Mouse (Mus musculus): Measurements from ENCODE around the gene Bcas1. TPM values are rescaled to one million over a fixed set of nuclear protein-coding genes. Genes with fewer than 3 reads are reported as not detected.
"Not testable (repeated sequence)": the region's sequence is repeated elsewhere in the genome, so short reads cannot be mapped to it uniquely, and the experiment has no call there.

The Bcas1 gene
- polyA plus RNA-seq, 1 experiment from 2014 or later, result 13.0 TPM

DNA sequence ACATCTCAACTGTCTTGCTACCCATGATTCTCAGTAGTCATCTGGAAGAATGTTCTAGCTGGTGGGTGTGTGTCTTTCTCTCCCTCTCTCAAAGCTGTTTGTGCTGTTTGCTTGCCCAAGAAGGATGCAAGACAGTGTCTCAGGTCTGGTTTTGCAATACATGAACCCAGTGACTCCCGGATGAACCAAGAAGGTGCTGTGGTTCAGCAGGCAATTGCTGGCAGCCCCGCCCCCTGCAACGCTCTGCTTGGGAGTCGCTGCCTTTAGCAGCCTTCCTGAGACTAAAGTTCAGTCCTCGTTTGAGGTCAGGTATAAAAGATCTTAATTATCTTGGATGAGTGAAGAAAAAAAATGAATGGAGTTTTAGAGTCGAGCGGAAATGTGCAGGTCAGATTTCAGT is 34.0 kb upstream of the Bcas1 start:
- Histone ChIP-seq H3K9me3 (ENCODE audit: control insufficient read depth, low read length) (no peaks in the 10 kb centered on the region), H3K4me3 (replicated peaks; ENCODE audit: low read depth, low read length) (no peak overlapping the region), H3K27ac (replicated peaks; ENCODE audit: low read depth, low read length) (no peak overlapping the region), H3K36me3 (ENCODE audit: control insufficient read depth, insufficient read depth, low read length) (no peaks in the 10 kb centered on the region), H3K4me1 (ENCODE audit: control insufficient read depth, insufficient read depth, low read length) (no peaks in the 10 kb centered on the region), H3K27me3 (ENCODE audit: control insufficient read depth, insufficient read depth, low read length) (no peaks in the 10 kb centered on the region), H3K4me2 (ENCODE audit: low read length) (no peak overlapping the region), H3K9ac (replicated peaks; ENCODE audit: low read length) (no peak overlapping the region)
- no peak for DNase-seq
- WGBS, result 77% methylated on average over 7 of the region's 7 CpGs
- ATAC-seq (ENCODE audit: low FRiP score, low TSS enrichment), result no peak

DNA sequence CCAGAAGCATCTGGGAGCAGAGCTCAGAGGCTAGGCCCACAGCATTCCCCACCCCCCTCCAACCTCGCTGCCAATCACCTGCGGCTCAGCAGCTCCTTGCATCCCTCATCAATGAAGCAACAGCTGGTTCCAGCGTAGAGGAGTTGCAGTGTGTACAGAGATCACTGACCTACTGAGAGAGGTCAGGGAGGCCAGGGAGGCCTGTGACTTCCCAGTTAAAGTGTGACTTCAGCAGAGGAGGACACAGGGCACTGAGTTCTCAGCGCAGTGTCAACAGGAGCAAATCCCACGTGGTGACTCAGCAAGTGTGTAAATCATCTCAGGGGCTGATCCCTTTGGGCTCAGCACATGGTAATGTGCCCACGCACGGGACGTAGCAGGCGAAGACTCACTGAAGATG is 32.2 kb upstream of the Bcas1 start:
- DNase-seq (no peak), ATAC-seq (ENCODE audit: low FRiP score, low TSS enrichment) (no peak)
- H3K4me2 ChIP-seq (ENCODE audit: low read length), result no peak overlapping the region
- no peaks in the 10 kb centered on the region for H3K9me3 ChIP-seq (ENCODE audit: control insufficient read depth, low read length)
- no peak overlapping the region for H3K4me3 ChIP-seq (replicated peaks; ENCODE audit: low read depth, low read length)
- no peak overlapping the region for H3K9ac ChIP-seq (replicated peaks; ENCODE audit: low read length)
- no peaks in the 10 kb centered on the region for H3K36me3 ChIP-seq (ENCODE audit: control insufficient read depth, insufficient read depth, low read length)
- no peaks in the 10 kb centered on the region for H3K27me3 ChIP-seq (ENCODE audit: control insufficient read depth, insufficient read depth, low read length)
- H3K27ac ChIP-seq (replicated peaks; ENCODE audit: low read depth, low read length), result no peak overlapping the region
- 37% methylated on average over 9 of the region's 9 CpGs for WGBS
- H3K4me1 ChIP-seq (ENCODE audit: control insufficient read depth, insufficient read depth, low read length), result no peaks in the 10 kb centered on the region

DNA sequence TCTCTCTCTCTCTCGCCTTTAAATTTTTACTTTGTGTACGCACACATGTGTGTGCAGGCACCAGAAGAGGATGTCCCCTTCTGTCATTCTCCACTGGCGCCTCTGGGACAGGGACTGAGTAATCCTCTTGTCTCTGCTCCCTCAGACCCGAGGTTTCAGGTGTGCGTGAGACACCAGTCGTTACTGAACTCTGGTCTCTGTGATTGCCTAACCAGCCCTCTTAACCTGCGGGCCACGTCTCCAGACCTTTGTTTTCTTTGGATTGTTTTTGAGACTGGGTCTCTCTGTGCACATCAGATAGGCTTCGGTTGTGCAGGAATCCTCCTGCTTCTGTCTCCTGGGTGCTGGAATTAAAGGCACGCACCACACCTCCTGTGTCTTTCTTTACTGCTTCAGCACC is 31.5 kb upstream of the Bcas1 start:
- no peaks in the 10 kb centered on the region for H3K27me3 ChIP-seq (ENCODE audit: control insufficient read depth, insufficient read depth, low read length)
- no peak overlapping the region for H3K27ac ChIP-seq (replicated peaks; ENCODE audit: low read depth, low read length)
- H3K4me1 ChIP-seq (ENCODE audit: control insufficient read depth, insufficient read depth, low read length), result no peaks in the 10 kb centered on the region
- no peaks in the 10 kb centered on the region for H3K36me3 ChIP-seq (ENCODE audit: control insufficient read depth, insufficient read depth, low read length)
- ATAC-seq (ENCODE audit: low FRiP score, low TSS enrichment), result no peak
- H3K9me3 ChIP-seq (ENCODE audit: control insufficient read depth, low read length), result no peaks in the 10 kb centered on the region
- H3K9ac ChIP-seq (replicated peaks; ENCODE audit: low read length), result no peak overlapping the region
- WGBS, result 71% methylated on average over 10 of the region's 10 CpGs
- H3K4me3 ChIP-seq (replicated peaks; ENCODE audit: low read depth, low read length), result no peak overlapping the region
- DNase-seq, result no peak
- no peak overlapping the region for H3K4me2 ChIP-seq (ENCODE audit: low read length)

DNA sequence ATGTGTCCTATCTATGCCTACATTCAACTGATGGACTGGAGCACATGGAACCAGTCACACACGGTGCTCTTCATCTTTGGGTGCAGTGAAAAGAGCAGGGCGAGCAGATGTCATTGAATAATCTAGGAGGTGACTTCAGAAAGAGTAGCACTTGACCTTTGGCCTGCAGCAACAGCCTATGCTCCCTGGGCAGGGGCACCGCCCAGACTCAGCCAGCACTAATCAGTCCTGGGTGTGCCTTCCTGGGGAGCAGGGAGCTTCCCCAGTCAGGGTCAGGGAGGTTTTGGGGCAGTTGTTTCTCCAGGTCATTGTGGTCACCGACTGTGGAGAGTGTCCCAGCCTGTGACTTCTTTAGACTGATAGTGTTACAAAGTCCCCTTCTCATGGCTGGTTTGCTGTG is 26.2 kb upstream of the Bcas1 start:
- H3K27me3 ChIP-seq (ENCODE audit: control insufficient read depth, insufficient read depth, low read length); H3K9me3 ChIP-seq (ENCODE audit: control insufficient read depth, low read length); DNase-seq; H3K9ac ChIP-seq (replicated peaks; ENCODE audit: low read length); H3K4me1 ChIP-seq (ENCODE audit: control insufficient read depth, insufficient read depth, low read length); H3K27ac ChIP-seq (replicated peaks; ENCODE audit: low read depth, low read length); H3K4me3 ChIP-seq (replicated peaks; ENCODE audit: low read depth, low read length); H3K36me3 ChIP-seq (ENCODE audit: control insufficient read depth, insufficient read depth, low read length); H3K4me2 ChIP-seq (ENCODE audit: low read length); ATAC-seq (ENCODE audit: low FRiP score, low TSS enrichment): not testable (repeated sequence)
- whole genome bisulfite sequencing, result 63% methylated on average over 3 of the region's 4 CpGs

DNA sequence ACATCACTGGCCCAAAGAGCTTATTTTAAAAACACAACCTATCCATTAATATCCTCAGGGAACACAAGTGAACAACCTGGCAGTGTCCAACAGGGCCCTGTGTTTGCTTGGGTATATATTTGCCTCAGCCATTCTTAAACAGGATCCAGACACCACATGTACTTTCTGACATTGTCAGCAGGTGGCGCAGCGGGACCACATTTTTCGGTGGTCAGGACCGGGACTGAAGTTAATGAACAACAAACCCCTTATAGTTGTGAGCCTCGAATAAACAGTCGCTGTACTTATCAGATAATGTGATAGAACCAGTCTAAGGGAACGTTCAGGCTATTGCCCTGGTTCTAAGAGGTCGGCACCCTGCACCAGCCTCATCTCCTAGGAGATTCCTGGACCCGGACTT is 23.3 kb upstream of the Bcas1 start:
- H3K4me2 ChIP-seq (ENCODE audit: low read length), result 0 out of 2 replicates have a peak overlapping the region, but pooled peaks have one; percentile 12
- 11% methylated on average over 9 of the region's 9 CpGs for WGBS
- no peak overlapping the region for H3K27ac ChIP-seq (replicated peaks; ENCODE audit: low read depth, low read length)
- no peak overlapping the region for H3K9ac ChIP-seq (replicated peaks; ENCODE audit: low read length)
- no peaks in the 10 kb centered on the region for H3K36me3 ChIP-seq (ENCODE audit: control insufficient read depth, insufficient read depth, low read length)
- no peaks in the 10 kb centered on the region for H3K4me1 ChIP-seq (ENCODE audit: control insufficient read depth, insufficient read depth, low read length)
- H3K27me3 ChIP-seq (ENCODE audit: control insufficient read depth, insufficient read depth, low read length), result no peaks in the 10 kb centered on the region
- ATAC-seq (ENCODE audit: low FRiP score, low TSS enrichment), result no peak
- DNase-seq, result peak; percentile 88
- H3K4me3 ChIP-seq (replicated peaks; ENCODE audit: low read depth, low read length), result no peak overlapping the region
- H3K9me3 ChIP-seq (ENCODE audit: control insufficient read depth, low read length), result no peaks in the 10 kb centered on the region

DNA sequence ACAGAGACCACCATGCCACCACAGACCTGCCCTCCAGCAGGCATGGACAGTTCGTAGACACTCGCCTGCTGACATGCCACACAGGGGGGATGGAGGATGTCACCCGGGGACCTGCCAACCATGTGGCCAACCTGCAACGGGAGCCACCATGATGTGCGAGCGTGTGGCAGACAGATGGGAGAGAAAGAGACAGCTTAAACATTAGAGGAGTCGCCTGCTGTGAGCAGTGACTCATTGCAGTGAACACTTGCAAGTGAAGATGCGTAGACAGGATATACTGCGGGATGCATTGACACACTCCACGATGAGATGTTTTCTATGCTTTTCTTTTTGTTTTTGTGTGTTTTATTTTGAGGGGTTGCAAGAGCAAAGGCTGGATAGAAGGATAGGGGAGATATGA is 20.0 kb upstream of the Bcas1 start:
- H3K27me3 ChIP-seq (ENCODE audit: control insufficient read depth, insufficient read depth, low read length), result no peaks in the 10 kb centered on the region
- H3K36me3 ChIP-seq (ENCODE audit: control insufficient read depth, insufficient read depth, low read length), result no peaks in the 10 kb centered on the region
- ATAC-seq (ENCODE audit: low FRiP score, low TSS enrichment) (no peak), DNase-seq (no peak)
- WGBS, result 71% methylated on average over 10 of the region's 10 CpGs
- no peak overlapping the region for H3K4me2 ChIP-seq (ENCODE audit: low read length)
- no peak overlapping the region for H3K9ac ChIP-seq (replicated peaks; ENCODE audit: low read length)
- H3K27ac ChIP-seq (replicated peaks; ENCODE audit: low read depth, low read length), result 0 out of 2 replicates have a peak overlapping the region, but pooled peaks have one; percentile 0
- no peaks in the 10 kb centered on the region for H3K9me3 ChIP-seq (ENCODE audit: control insufficient read depth, low read length)
- H3K4me1 ChIP-seq (ENCODE audit: control insufficient read depth, insufficient read depth, low read length), result no peaks in the 10 kb centered on the region
- no peak overlapping the region for H3K4me3 ChIP-seq (replicated peaks; ENCODE audit: low read depth, low read length)

DNA sequence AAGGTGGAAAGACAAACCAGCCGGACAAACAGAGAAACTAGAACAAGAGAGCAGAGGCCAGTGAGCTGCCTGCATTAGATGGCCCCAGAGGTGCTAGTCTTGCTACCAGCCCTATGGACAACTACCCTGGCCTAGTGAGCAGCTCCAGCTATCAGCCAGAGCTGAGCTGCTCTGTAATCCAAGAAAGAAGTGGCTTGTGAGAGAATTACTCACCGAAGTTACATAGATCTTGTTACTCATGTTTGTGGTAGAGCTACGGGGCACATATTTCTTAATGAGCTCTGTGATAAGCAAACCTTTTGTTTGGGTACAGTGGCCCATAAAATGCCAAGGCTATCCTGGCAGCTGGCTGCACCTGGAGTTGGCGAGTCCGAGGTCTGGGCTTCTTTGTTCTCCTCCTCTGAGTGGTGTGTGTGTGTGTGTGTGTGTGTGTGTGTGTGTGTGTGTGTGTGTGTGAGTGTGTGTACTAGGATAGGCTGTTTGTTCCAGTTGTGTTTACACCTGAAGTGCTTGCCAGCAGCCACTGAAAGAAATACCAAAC is 19.3 kb upstream of the Bcas1 start:
- Histone ChIP-seq H3K9me3 (ENCODE audit: control insufficient read depth, low read length) (no peaks in the 10 kb centered on the region), H3K4me3 (replicated peaks; ENCODE audit: low read depth, low read length) (no peak overlapping the region), H3K4me2 (ENCODE audit: low read length) (no peak overlapping the region), H3K9ac (replicated peaks; ENCODE audit: low read length) (no peak overlapping the region), H3K36me3 (ENCODE audit: control insufficient read depth, insufficient read depth, low read length) (no peaks in the 10 kb centered on the region), H3K27ac (replicated peaks; ENCODE audit: low read depth, low read length) (no peak overlapping the region), H3K27me3 (ENCODE audit: control insufficient read depth, insufficient read depth, low read length) (no peaks in the 10 kb centered on the region), H3K4me1 (ENCODE audit: control insufficient read depth, insufficient read depth, low read length) (no peaks in the 10 kb centered on the region)
- DNase-seq, result no peak
- 80% methylated on average over 5 of the region's 5 CpGs for WGBS
- ATAC-seq (ENCODE audit: low FRiP score, low TSS enrichment), result no peak

DNA sequence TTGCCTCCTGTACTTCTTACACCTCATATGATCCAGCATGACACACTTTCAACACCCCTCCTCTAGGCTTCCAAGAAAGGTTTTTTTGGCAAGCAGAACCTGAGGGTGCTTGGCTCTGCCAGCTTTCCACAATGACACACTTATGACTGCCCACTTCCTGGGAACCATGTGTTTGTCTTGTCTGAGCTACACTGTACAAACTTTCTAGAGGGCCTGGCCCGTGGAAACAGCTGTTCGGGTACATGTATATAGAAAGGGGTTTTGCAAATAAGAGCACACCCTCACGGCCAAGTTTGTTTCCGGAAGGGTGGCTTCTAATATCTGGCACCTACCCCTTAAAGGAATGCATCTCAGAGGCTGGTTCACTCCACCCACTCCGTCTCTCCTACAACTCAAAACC is 18.2 kb upstream of the Bcas1 start:
- Histone ChIP-seq H3K4me1 (ENCODE audit: control insufficient read depth, insufficient read depth, low read length) (no peaks in the 10 kb centered on the region), H3K9ac (replicated peaks; ENCODE audit: low read length) (no peak overlapping the region), H3K27me3 (ENCODE audit: control insufficient read depth, insufficient read depth, low read length) (no peaks in the 10 kb centered on the region), H3K27ac (replicated peaks; ENCODE audit: low read depth, low read length) (no peak overlapping the region), H3K4me3 (replicated peaks; ENCODE audit: low read depth, low read length) (no peak overlapping the region), H3K9me3 (ENCODE audit: control insufficient read depth, low read length) (no peaks in the 10 kb centered on the region), H3K36me3 (ENCODE audit: control insufficient read depth, insufficient read depth, low read length) (no peaks in the 10 kb centered on the region), H3K4me2 (ENCODE audit: low read length) (no peak overlapping the region)
- DNase-seq, result no peak
- WGBS, result 91% methylated on average over 5 of the region's 5 CpGs
- no peak for ATAC-seq (ENCODE audit: low FRiP score, low TSS enrichment)

DNA sequence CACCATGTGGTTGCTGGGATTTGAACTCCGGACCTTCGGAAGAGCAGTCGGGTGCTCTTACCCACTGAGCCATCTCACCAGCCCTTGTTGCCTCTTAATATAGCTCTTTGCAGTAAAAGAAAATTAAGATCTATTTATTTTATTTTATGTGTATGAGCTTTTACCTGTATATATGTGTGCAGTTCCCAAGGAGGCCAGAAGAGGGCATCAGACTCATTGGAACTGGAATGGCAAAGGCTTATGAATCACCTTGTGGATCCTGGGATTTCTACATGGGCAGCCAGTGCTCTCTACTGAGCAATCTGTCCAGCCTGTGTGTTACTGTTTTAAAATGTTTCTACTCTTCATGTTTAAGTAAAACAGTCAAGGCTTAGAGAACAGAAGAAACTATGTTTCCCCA is 14.9 kb upstream of the Bcas1 start:
- H3K4me3 ChIP-seq (replicated peaks; ENCODE audit: low read depth, low read length), result no peak overlapping the region
- H3K9ac ChIP-seq (replicated peaks; ENCODE audit: low read length), result no peak overlapping the region
- DNase-seq, result peak; percentile 24
- H3K36me3 ChIP-seq (ENCODE audit: control insufficient read depth, insufficient read depth, low read length), result no peaks in the 10 kb centered on the region
- H3K4me1 ChIP-seq (ENCODE audit: control insufficient read depth, insufficient read depth, low read length), result no peaks in the 10 kb centered on the region
- no peaks in the 10 kb centered on the region for H3K27me3 ChIP-seq (ENCODE audit: control insufficient read depth, insufficient read depth, low read length)
- no peak overlapping the region for H3K27ac ChIP-seq (replicated peaks; ENCODE audit: low read depth, low read length)
- 77% methylated on average over 3 of the region's 3 CpGs for WGBS
- no peak overlapping the region for H3K4me2 ChIP-seq (ENCODE audit: low read length)
- no peak for ATAC-seq (ENCODE audit: low FRiP score, low TSS enrichment)
- no peaks in the 10 kb centered on the region for H3K9me3 ChIP-seq (ENCODE audit: control insufficient read depth, low read length)
